Mouse (Mus musculus) forebrain, embryonic 12.5 days (tissue): ENCODE measurements around the gene Rab44. TPM values are rescaled to one million over a fixed set of nuclear protein-coding genes. Genes with fewer than 3 reads are reported as not detected.

ENCODE experiments used
- polyA plus RNA-seq: library from polyadenylated mRNA; unstranded; fragments of >200 nt; fragmentation: Nextera tagmentation; extraction: Ambion mirVana; gene quantifications from 2 replicates; pipeline ENCODE4 v1.2.1, GENCODE M21; 2016

Gene Rab44
- polyA plus RNA-seq, 1 experiment from 2014 or later = 0.09 TPM

Other genes with a start within 250 kb of the Rab44 start
- gene 4930539E08Rik, start 198.8 kb upstream of the Rab44 start, polyA plus RNA-seq = 0.23 TPM in 2 replicates
- gene Pxt1, start 170.3 kb upstream of the Rab44 start, polyA plus RNA-seq = 0.44 TPM in 1 of 2 replicates, not detected in the other
- 127 and 129 TPM in 2 replicates for gene Kctd20, start 162.2 kb upstream of the Rab44 start, polyA plus RNA-seq
- 149 and 154 TPM in 2 replicates for gene Stk38, start 106.2 kb upstream of the Rab44 start, polyA plus RNA-seq
- 852 and 860 TPM in 2 replicates for gene Srsf3, start 81.5 kb upstream of the Rab44 start, polyA plus RNA-seq
- 29.6 and 34.0 TPM in 2 replicates for gene Cdkn1a, start 23.2 kb upstream of the Rab44 start, polyA plus RNA-seq
- gene Cpne5, start 124.0 kb downstream of the Rab44 start, polyA plus RNA-seq = 9.9 and 10.7 TPM in 2 replicates
- 139 and 142 TPM in 2 replicates for gene Ppil1, start 150.0 kb downstream of the Rab44 start, polyA plus RNA-seq
- gene BC004004, start 154.6 kb downstream of the Rab44 start, polyA plus RNA-seq = 65.0 and 65.2 TPM in 2 replicates
- 1.8 and 2.2 TPM in 2 replicates for gene Pi16, start 203.5 kb downstream of the Rab44 start, polyA plus RNA-seq
- 381 and 393 TPM in 2 replicates for gene Mtch1, start 233.8 kb downstream of the Rab44 start, polyA plus RNA-seq
- gene Fgd2, start 246.8 kb downstream of the Rab44 start, polyA plus RNA-seq = 3.4 and 3.7 TPM in 2 replicates